Mouse (Mus musculus) 416B (cell line): Measurements from ENCODE around the gene Draxin.
A peak's percentile ranks its signal among the peaks of the same experiment; 100 is the strongest.

Experiments
- DNase-seq: peaks from one replicate; pipeline ENCODE4 v3.0.0; 2011; ENCODE audit warnings: low read depth

Gene Draxin

DNA sequence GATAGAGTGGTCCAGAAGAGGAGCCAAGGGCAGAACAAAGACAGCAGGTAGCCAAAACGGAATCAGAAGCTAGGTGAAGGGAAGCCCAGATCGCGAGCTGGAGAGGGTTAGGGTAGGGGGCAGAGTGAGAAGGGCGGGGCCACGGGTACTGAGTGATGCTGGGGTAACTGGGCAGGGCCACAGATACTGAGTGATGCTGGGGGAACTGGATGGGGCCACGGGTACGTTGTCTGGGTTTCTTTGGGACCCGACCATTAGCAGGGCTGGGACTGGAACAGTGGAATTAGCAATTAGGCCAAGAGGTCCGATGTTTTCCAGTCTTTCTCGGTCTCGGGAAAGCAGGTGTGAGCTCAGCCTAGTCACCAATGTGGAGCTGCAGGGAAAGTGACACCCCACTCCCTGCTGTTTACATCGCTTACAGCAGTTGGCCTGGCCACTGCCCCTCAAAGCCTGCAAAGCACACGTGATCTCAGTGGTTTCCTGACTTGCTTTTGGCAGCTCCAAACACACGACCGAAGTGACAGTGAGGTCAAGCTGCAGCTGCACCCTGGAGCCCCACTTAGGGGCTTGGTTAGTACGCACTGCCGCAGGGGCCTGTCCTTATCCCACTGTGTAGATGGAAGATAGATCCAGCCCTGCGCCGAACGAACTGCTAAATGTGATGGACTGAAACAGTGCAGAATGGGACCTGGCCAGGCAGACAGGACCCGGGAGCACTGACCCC is 47.2 kb downstream of the Draxin start:
- peak; percentile 93 for DNase-seq

DNA sequence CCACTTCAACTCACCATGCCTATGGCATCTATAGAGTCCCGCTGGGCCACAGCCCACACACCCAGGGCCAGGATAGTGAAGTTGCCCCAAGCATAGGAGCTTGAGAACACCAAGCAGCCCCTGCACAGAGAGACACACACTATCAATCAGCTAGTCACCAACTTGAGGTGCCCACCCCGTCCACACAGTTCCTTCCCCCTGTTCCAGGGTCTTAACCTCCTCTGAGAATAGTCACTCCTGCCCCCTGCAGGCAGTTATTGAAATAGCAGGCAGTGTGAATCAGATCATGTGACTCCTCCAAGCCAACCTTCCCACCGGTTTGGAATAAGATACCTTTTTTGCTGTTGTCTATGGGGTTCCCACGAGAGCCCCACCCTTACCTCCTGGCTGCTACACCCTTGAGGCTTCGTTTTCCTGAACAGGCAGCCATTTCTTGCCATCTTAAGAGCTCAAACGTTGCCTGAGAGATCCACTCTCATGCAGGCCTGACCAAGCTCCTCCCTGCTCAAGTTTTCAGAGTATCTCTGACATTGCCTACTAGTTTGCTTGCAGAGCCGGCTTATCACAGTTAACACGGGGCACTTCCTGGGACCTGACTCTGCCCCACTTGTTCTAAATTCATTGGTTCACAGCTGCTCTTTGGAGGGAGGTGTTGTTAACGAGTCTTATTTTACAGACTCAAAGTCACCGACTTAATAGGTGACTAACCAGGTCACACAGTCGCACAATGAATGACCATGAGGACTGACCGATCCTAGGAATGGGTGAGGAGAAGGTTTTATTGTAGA is 48.0 kb downstream of the Draxin start:
- peak; percentile 75 for DNase-seq

DNA sequence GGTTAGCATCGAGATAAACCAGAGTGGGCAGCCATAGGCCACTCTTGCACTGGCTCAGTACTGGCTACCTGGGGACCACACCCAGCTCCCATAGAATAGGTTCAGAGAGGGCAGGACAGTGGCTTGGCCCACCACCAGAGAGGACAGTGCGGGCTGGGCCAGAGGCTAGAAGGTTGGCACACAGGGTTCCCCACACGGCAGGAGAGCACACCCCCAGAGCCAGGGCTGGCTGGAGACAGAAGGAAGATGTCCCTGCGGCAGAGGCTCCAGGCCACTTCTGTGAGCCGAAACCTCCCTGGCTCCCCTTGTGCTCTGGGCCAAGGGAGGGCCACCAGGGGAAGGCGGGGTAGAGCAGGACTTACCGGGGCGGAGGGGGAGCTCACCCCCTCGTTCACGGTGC is 49.3 kb downstream of the Draxin start:
- DNase-seq, result no peak

DNA sequence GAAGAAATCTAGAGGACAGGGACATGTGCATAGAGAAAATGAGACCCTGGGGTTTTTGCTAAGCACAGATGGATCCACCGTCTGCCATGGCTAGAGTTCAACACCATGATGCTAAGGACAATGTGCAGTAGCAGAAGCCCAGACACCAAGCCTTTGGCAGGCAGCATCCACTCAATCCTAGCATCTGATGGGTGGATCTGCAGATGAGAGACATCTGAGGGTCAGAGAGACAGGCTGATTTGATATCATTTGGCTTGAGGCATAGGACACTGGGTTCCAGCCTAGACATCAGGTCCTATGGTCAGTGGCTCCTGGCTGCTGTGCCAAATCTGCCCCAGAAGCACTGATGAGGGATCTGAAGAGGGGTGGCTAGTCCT is 49.9 kb downstream of the Draxin start:
- DNase-seq, result no peak

DNA sequence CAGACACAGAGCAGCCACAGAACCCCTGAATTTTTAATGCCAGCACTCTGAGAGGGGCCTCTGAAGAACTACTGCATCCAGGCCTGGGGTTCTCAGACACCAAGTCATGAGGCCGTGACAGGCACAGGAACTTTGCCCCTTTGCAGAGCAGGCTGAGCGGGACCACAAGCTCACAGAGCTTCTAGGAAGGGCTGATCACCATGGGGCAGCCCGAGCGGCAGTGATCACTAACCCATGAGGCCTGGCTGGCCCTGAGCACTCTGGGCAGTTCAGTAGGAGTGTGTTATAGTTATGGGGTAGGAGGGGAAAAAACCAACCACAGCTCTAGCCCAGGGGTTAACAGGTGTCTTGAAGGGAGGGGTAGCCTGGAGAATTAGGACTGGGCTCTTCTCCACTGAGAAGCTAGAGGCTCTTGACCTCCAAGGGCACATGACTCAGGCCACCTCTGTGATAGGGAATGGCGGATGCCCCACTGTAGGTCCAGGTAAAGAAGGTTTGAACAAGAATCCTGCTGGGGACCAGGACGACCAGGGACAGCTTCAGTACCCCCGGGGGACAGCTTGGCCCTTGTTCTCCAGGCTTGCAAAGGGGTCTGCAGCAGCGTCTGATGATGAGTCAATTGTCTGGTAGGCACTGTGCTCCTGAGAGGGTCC is 50.4 kb downstream of the Draxin start:
- DNase-seq, result no peak

- DNase-seq, result no peak
Measured at GRCm38 (mm10) chr4:148079212-148079611, 51.3 kb downstream of the Draxin start.

- no peak for DNase-seq
Measured at GRCm38 (mm10) chr4:148075881-148076280, 54.6 kb downstream of the Draxin start.

GRCm38 (mm10) chr4:148075259-148075658 is 55.2 kb downstream of the Draxin start:
- no peak for DNase-seq

DNA sequence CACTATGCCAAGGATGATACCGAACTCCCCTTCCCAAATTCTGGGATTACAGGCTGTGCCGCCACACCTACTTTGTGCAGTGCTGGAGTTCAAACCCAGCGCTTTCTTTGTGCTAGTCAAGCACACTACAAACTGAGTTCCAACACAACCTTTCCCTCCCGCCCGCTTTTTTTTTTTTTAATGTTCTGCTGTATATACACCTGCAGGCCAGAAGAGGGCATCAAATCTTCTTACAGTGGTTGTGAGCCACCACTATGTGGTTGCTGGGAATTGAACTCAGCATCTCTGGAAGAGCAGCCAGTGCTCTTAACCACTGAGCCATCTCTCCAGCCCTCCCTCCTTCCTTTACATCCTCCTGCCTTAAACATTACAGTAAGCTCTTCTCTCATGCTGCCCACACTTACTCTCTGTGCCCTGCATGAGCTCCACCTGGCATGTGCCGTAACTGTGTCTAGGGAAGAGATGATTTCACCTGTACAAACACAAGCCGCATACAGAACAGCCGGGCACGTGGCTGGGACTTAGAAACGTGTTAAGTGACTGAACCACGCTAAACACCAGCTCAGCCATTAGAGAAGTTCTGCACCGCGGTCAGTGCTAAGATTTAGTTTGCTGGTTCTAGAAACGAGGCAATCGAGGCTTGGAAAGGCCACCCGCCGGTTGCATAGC is 55.8 kb downstream of the Draxin start:
- peak; percentile 75 for DNase-seq

- DNase-seq, result no peak
Measured at GRCm38 (mm10) chr4:148071508-148071907, 59.0 kb downstream of the Draxin start.

- DNase-seq, result peak; percentile 75
Measured at GRCm38 (mm10) chr4:148069602-148070218, 60.8 kb downstream of the Draxin start.

DNA sequence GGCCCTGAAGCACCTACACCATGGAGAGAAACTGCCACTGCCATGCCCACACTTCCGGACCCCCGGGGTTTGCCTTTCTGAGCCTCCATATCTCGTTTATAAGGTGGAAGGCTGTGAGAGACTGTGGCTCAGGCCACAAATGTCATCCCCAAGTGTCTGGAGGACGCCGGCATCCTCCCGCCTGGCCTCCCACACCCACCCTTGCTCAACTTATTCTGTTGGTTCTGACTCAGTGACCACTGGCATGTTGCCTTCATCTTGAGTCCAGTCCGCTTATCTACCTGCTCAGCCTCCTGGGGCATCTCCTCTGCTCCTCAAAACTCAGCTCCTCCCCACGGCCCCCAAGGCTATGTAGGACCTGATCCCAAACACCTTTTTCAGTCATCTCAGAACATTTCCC is 63.2 kb downstream of the Draxin start:
- DNase-seq, result peak; percentile 39

- no peak for DNase-seq
Measured at GRCm38 (mm10) chr4:148066401-148066744, 64.1 kb downstream of the Draxin start.

- DNase-seq, result peak; percentile 53
Measured at GRCm38 (mm10) chr4:148065702-148066400, 64.6 kb downstream of the Draxin start.

GRCm38 (mm10) chr4:148061086-148061480 is 69.4 kb downstream of the Draxin start:
- no peak for DNase-seq

- DNase-seq, result peak; percentile 66
Measured at GRCm38 (mm10) chr4:148060120-148061085, 70.1 kb downstream of the Draxin start.

DNA sequence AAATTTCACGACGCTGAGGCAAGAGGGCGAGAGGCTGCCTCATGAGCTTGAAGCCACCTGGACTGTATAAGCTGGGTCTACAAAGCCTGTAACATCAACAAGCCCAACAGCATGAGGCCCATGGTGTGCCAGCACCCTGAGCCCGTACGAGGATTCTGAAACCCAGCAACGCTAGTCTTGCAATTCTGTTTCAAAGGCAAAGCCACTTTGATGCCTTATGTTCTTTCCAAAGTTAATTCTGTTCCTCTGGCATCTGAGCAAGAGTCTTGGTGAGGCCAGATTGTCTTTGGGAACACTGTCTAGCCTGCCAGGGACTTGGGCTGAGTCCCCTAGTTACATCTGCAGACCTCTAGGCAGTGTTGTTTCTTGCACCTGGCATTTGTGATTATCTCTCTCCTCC is 71.5 kb downstream of the Draxin start:
- DNase-seq, result no peak

DNA sequence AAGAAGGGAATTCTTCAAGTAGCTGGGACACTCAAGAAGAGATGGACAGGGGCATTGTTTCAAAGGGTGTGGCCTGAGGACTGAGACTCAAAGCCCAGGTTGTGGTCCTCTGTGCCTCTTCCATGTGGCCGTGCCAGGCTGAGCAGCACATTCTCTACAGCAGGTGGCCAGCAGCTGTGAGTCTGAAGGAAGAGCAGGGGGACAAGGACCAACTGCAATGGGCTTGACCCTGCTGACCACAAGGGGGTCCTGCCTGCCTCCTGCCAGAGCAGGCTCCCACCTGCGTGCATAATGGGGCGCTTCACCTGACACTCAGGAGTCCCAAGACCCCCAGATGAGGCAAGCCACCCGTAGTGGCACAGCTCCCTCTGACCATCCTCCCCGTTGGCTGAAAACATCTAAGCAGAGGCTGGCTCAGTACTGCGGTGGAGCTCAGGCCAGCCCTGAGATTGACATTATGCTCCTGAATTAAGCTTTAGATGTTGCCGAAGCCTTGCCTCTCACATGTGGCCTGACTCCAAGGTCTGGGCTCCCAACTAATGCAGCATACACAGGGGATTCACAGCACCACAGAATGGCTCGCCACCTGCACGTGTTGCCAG is 72.2 kb downstream of the Draxin start:
- no peak for DNase-seq

GRCm38 (mm10) chr4:148057661-148058209 is 72.8 kb downstream of the Draxin start:
- DNase-seq, result no peak

DNA sequence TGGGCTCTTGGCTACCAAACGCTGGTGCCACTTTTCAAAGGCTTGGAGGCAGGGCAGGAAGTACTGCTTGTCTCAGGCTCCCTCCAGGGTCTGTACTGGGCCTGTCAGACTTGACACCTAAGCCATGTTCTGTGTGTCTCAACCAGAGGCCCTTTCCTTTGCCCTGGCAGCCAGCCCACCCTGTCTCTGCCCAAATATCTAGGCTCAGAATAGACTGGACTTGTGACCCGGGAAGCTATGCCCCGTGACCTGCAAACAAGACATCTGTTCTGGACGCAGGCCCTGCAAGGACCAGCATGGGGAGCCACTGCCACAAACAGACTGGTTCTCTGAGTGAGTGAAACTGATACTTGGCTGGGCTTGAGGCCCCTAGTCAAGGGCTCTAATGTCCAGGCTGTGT is 73.7 kb downstream of the Draxin start:
- DNase-seq, result no peak
